Comparison of ENCODE assay signal across 8 mouse cellular contexts in genomic region chr11:106215450-106215859, GRCm38 (mm10). TPM values are rescaled to one million over a fixed set of nuclear protein-coding genes. Genes with fewer than 3 reads are reported as not detected.
DNase-seq lines count a peak whose midpoint lies in the region; ATAC-seq and TF ChIP-seq lines count a peak whose summit lies in the region.

No protein-coding gene starts in this region.

- TF ChIP-seq CTCF in E14TG2a.4 (conservative IDR thresholded peaks at IDR 0.05; ENCODE audit: low read length) = no peak
- TF ChIP-seq CTCF in liver, postnatal 0 days (IDR thresholded peaks at IDR 0.05; ENCODE audit: low read depth) = no peak

- peak overlapping the region; percentile 99 for H3K4me3 ChIP-seq in E14TG2a.4 (replicated peaks; ENCODE audit: low read length)
- peak overlapping the region; percentile 87 for H3K4me3 ChIP-seq in forebrain, embryonic 16.5 days (replicated peaks; ENCODE audit: low read length)
- peak overlapping the region; percentile 94 for H3K4me3 ChIP-seq in liver, postnatal 0 days (ENCODE audit: low read depth, low read length)

- no peaks in the 10 kb centered on the region for H3K9me3 ChIP-seq in E14TG2a.4 (ENCODE audit: low read length)
- H3K9me3 ChIP-seq in forebrain, embryonic 16.5 days (ENCODE audit: control insufficient read depth, low read length) = no peaks in the 10 kb centered on the region
- H3K9me3 ChIP-seq in liver, postnatal 0 days (ENCODE audit: low read length) = no peaks in the 10 kb centered on the region

- peak; percentile 64 for DNase-seq in heart, adult 11 months
- no peak for DNase-seq in heart, adult 9 months (ENCODE audit: low spot score in 2 of 2)
- DNase-seq in liver, postnatal 0 days = no peak
- DNase-seq in adrenal gland, adult 8-10 months = no peak
- DNase-seq in adrenal gland, adult 2 months = no peak
- DNase-seq in retina, embryonic 14.5 days (ENCODE audit: low spot score) = no peak

- peak overlapping the region; percentile 69 for H3K4me2 ChIP-seq in forebrain, embryonic 16.5 days (ENCODE audit: low read length)
- peak overlapping the region; percentile 70 for H3K4me2 ChIP-seq in liver, postnatal 0 days (ENCODE audit: low read depth, low read length)

- no peak overlapping the region for H3K27ac ChIP-seq in forebrain, embryonic 16.5 days (ENCODE audit: low read length)
- peak overlapping the region; percentile 96 for H3K27ac ChIP-seq in liver, postnatal 0 days (ENCODE audit: low read depth)

- TF ChIP-seq EP300 in liver, postnatal 0 days (IDR thresholded peaks at IDR 0.05; ENCODE audit: low read depth) = no peak

- peak overlapping the region; percentile 85 for H3K9ac ChIP-seq in forebrain, embryonic 16.5 days (replicated peaks; ENCODE audit: low read depth, low read length)
- H3K9ac ChIP-seq in liver, postnatal 0 days (replicated peaks) = peak overlapping the region; percentile 96

- no peak for ATAC-seq in forebrain, embryonic 16.5 days
- ATAC-seq in liver, postnatal 0 days = no peak

- H3K36me3 ChIP-seq in E14TG2a.4 (ENCODE audit: insufficient read depth, low read length) = peaks cover 40% of the 10 kb centered on the region
- H3K36me3 ChIP-seq in forebrain, embryonic 16.5 days (ENCODE audit: control insufficient read depth, insufficient read depth) = peaks cover 16% of the 10 kb centered on the region
- H3K36me3 ChIP-seq in liver, postnatal 0 days (replicated peaks; ENCODE audit: insufficient read depth, low read length) = peaks cover 15% of the 10 kb centered on the region

- 33% methylated on average over 7 of the region's 7 CpGs for WGBS in forebrain, embryonic 16.5 days
- 14% methylated on average over 7 of the region's 7 CpGs for WGBS in liver, postnatal 0 days (ENCODE audit: insufficient replicate concordance)

- no peaks in the 10 kb centered on the region for H3K27me3 ChIP-seq in E14TG2a.4 (ENCODE audit: insufficient read depth, low read length)
- H3K27me3 ChIP-seq in forebrain, embryonic 16.5 days (replicated peaks; ENCODE audit: control insufficient read depth, insufficient read depth, low read length) = no peaks in the 10 kb centered on the region
- H3K27me3 ChIP-seq in liver, postnatal 0 days (ENCODE audit: insufficient read depth, low read length) = no peaks in the 10 kb centered on the region

- H3K4me1 ChIP-seq in E14TG2a.4 (replicated peaks; ENCODE audit: low read depth, low read length) = peaks cover 30% of the 10 kb centered on the region
- H3K4me1 ChIP-seq in forebrain, embryonic 16.5 days (replicated peaks; ENCODE audit: control insufficient read depth, insufficient read depth, low read length) = peaks cover 26% of the 10 kb centered on the region
- H3K4me1 ChIP-seq in liver, postnatal 0 days (ENCODE audit: insufficient read depth) = peaks cover 25% of the 10 kb centered on the region

RNA-seq across cellular contexts. Expression of gene Ccdc47, which starts 0.7 kb away (rescaled TPM):
- polyA plus RNA-seq in forebrain, embryonic 16.5 days (2015; fragmentation: Nextera tagmentation; extraction: Ambion mirVana) = 110 TPM in 2 replicates
- 33.4 and 34.6 TPM in 2 replicates for polyA plus RNA-seq in liver, postnatal 0 days (2015; fragmentation: Nextera tagmentation; extraction: Ambion mirVana)
- total RNA-seq in adrenal gland, adult 8-10 months (2022) = 100 to 1,000 TPM in 3 of 4 experiments, 10 to 100 TPM in 1; 84.3 to 125 (median 116) TPM
- 100 to 1,000 TPM; 104 to 112 TPM for total RNA-seq in adrenal gland, adult 2 months (2021)
- 5.6 and 9.5 TPM in 2 replicates for polyA plus RNA-seq in adrenal gland, adult 2 months (2012; rRNA removed)

RNA-seq across cellular contexts. Expression of gene Ddx42, which starts 1.3 kb away (rescaled TPM):
- polyA plus RNA-seq in forebrain, embryonic 16.5 days (2015; fragmentation: Nextera tagmentation; extraction: Ambion mirVana) = 112 and 115 TPM in 2 replicates
- 15.9 and 17.8 TPM in 2 replicates for polyA plus RNA-seq in liver, postnatal 0 days (2015; fragmentation: Nextera tagmentation; extraction: Ambion mirVana)
- 10 to 100 TPM; 53.4 to 71.6 (median 64.1) TPM for total RNA-seq in adrenal gland, adult 8-10 months (2022)
- 10 to 100 TPM; 46.6 to 51.0 TPM for total RNA-seq in adrenal gland, adult 2 months (2021)
- 7.0 and 9.2 TPM in 2 replicates for polyA plus RNA-seq in adrenal gland, adult 2 months (2012; rRNA removed)

RNA-seq across cellular contexts. Expression of gene Strada, which starts 13.5 kb away (rescaled TPM):
- polyA plus RNA-seq in forebrain, embryonic 16.5 days (2015; fragmentation: Nextera tagmentation; extraction: Ambion mirVana) = 28.8 and 30.9 TPM in 2 replicates
- 4.6 and 4.9 TPM in 2 replicates for polyA plus RNA-seq in liver, postnatal 0 days (2015; fragmentation: Nextera tagmentation; extraction: Ambion mirVana)
- total RNA-seq in adrenal gland, adult 8-10 months (2022) = 10 to 100 TPM; 15.1 to 26.8 (median 19.3) TPM
- 10 to 100 TPM; 14.9 to 16.1 TPM for total RNA-seq in adrenal gland, adult 2 months (2021)
- 18.8 and 20.6 TPM in 2 replicates for polyA plus RNA-seq in adrenal gland, adult 2 months (2012; rRNA removed)

RNA-seq across cellular contexts. Expression of gene Ftsj3, which starts 40.4 kb away (rescaled TPM):
- 40.7 and 41.8 TPM in 2 replicates for polyA plus RNA-seq in forebrain, embryonic 16.5 days (2015; fragmentation: Nextera tagmentation; extraction: Ambion mirVana)
- 21.9 and 22.5 TPM in 2 replicates for polyA plus RNA-seq in liver, postnatal 0 days (2015; fragmentation: Nextera tagmentation; extraction: Ambion mirVana)
- 10 to 100 TPM; 42.3 to 82.3 (median 59.1) TPM for total RNA-seq in adrenal gland, adult 8-10 months (2022)
- total RNA-seq in adrenal gland, adult 2 months (2021) = 10 to 100 TPM; 49.8 to 53.1 TPM
- 16.2 and 22.5 TPM in 2 replicates for polyA plus RNA-seq in adrenal gland, adult 2 months (2012; rRNA removed)

RNA-seq across cellular contexts. Expression of gene Psmc5, which starts 40.5 kb away (rescaled TPM):
- 270 and 287 TPM in 2 replicates for polyA plus RNA-seq in forebrain, embryonic 16.5 days (2015; fragmentation: Nextera tagmentation; extraction: Ambion mirVana)
- 87.0 and 88.8 TPM in 2 replicates for polyA plus RNA-seq in liver, postnatal 0 days (2015; fragmentation: Nextera tagmentation; extraction: Ambion mirVana)
- total RNA-seq in adrenal gland, adult 8-10 months (2022) = 100 to 1,000 TPM; 151 to 166 (median 154) TPM
- 100 to 1,000 TPM; 138 to 164 TPM for total RNA-seq in adrenal gland, adult 2 months (2021)
- 12.4 and 12.9 TPM in 2 replicates for polyA plus RNA-seq in adrenal gland, adult 2 months (2012; rRNA removed)
